In the genomic region with DNA sequence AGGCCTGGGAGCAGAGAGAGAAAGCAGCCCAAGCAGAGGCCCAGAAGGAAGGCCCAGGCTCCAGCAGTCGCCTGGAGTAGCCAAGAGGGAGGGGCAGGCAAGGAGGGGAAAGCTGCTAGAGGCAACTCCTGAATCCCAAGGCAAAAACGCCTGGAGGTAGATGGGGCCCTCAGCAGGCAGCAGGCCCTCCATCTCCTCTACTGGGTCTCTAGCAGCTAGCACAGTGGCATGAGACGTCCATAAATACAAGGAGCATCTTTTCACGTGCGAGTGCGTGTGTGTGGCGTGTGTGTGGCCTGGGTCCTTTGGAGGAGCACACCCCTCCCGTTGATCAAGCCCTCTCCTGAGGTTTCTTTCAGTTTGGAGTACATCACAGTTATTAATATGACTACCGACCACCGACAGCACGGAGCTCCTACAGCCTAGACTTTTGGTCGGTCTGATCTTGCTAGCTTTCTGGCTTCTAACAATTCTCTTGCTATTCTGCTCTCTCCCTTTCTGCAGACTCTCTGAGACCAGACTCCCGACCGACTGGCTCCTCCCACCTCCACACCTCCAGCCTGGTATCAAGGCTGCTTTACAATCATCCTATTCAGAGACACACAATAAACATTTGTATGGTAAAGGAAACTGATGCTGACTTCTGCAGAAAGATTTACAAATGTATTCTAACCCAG, we compare ENCODE assay signal across 8 mouse cellular contexts. TPM values are rescaled to one million over a fixed set of nuclear protein-coding genes. Genes with fewer than 3 reads are reported as not detected.
A peak's percentile ranks its signal among the peaks of the same experiment; 100 is the strongest.
DNase-seq lines count a peak whose midpoint lies in the region; ATAC-seq lines count a peak whose summit lies in the region.

No protein-coding gene starts in this region.

- DNase-seq in kidney, postnatal 25 days, result no peak
- peak; percentile 67 for DNase-seq in ZHBTc4 (ENCODE audit: low read depth, low spot score)
- peak; percentile 38 for DNase-seq in hindbrain, embryonic 10.5 days (ENCODE audit: low spot score)
- DNase-seq in left cerebral cortex, adult 18-20 months (ENCODE audit: low spot score in 2 of 2), result no peak
- DNase-seq in lung, postnatal 36 days, result no peak

- no peaks in the 10 kb centered on the region for H3K9me3 ChIP-seq in kidney, embryonic 14.5 days (ENCODE audit: control insufficient read depth, low read length)
- no peaks in the 10 kb centered on the region for H3K9me3 ChIP-seq in hindbrain, embryonic 10.5 days
- no peaks in the 10 kb centered on the region for H3K9me3 ChIP-seq in midbrain, embryonic 16.5 days (replicated peaks; ENCODE audit: control insufficient read depth, low read length, poor library complexity, severe bottlenecking)

- no peaks in the 10 kb centered on the region for H3K27me3 ChIP-seq in kidney, embryonic 14.5 days (ENCODE audit: control insufficient read depth, insufficient read depth, low read length)
- peaks cover 11% of the 10 kb centered on the region for H3K27me3 ChIP-seq in hindbrain, embryonic 10.5 days (ENCODE audit: insufficient read depth, poor library complexity, severe bottlenecking)
- H3K27me3 ChIP-seq in midbrain, embryonic 16.5 days (ENCODE audit: control insufficient read depth, insufficient read depth, low read depth, low read length), result no peaks in the 10 kb centered on the region

- H3K27ac ChIP-seq in kidney, embryonic 14.5 days (ENCODE audit: low read depth, low read length), result peak overlapping the region; percentile 52; the same call in 1 of the 2 replicates
- H3K27ac ChIP-seq in hindbrain, embryonic 10.5 days, result peak overlapping the region; percentile 87
- H3K27ac ChIP-seq in midbrain, embryonic 16.5 days (ENCODE audit: low read length), result peak overlapping the region; percentile 10; the same call in 1 of the 2 replicates

- H3K4me3 ChIP-seq in kidney, embryonic 14.5 days (ENCODE audit: low read length), result no peak overlapping the region
- peak overlapping the region; percentile 28 for H3K4me3 ChIP-seq in hindbrain, embryonic 10.5 days
- no peak overlapping the region for H3K4me3 ChIP-seq in midbrain, embryonic 16.5 days (ENCODE audit: low read depth, low read length)

- peak overlapping the region; percentile 13 for H3K4me2 ChIP-seq in kidney, embryonic 14.5 days (replicated peaks; ENCODE audit: low read depth, low read length)
- no peak overlapping the region for H3K4me2 ChIP-seq in midbrain, embryonic 16.5 days (ENCODE audit: low read length)

- no peak for ATAC-seq in kidney, embryonic 14.5 days (ENCODE audit: low FRiP score, low TSS enrichment)
- no peak for ATAC-seq in midbrain, embryonic 16.5 days
- ATAC-seq in erythroblast, adult 5-6 weeks (replicated peaks; ENCODE audit: low FRiP score, poor library complexity, severe bottlenecking), result no peak

- peaks cover 37% of the 10 kb centered on the region for H3K4me1 ChIP-seq in kidney, embryonic 14.5 days (ENCODE audit: control insufficient read depth, insufficient read depth, low read length)
- peaks cover 41% of the 10 kb centered on the region for H3K4me1 ChIP-seq in hindbrain, embryonic 10.5 days (replicated peaks)
- peaks cover 14% of the 10 kb centered on the region for H3K4me1 ChIP-seq in midbrain, embryonic 16.5 days (ENCODE audit: control insufficient read depth, insufficient read depth, low read length)

- WGBS in kidney, embryonic 14.5 days, result 10% methylated on average over 14 of the region's 14 CpGs
- WGBS in hindbrain, embryonic 10.5 days, result 5% methylated on average over 14 of the region's 14 CpGs
- WGBS in midbrain, embryonic 16.5 days, result 4% methylated on average over 14 of the region's 14 CpGs

- H3K9ac ChIP-seq in kidney, embryonic 14.5 days (ENCODE audit: low read depth, low read length), result peak overlapping the region; percentile 18
- peak overlapping the region; percentile 2; the same call in 1 of the 2 replicates for H3K9ac ChIP-seq in midbrain, embryonic 16.5 days (ENCODE audit: low read depth, low read length)

- no peaks in the 10 kb centered on the region for H3K36me3 ChIP-seq in kidney, embryonic 14.5 days (ENCODE audit: control insufficient read depth, insufficient read depth, low read length)
- H3K36me3 ChIP-seq in hindbrain, embryonic 10.5 days, result no peaks in the 10 kb centered on the region
- H3K36me3 ChIP-seq in midbrain, embryonic 16.5 days (ENCODE audit: control insufficient read depth, insufficient read depth, low read length), result no peaks in the 10 kb centered on the region

RNA-seq across cellular contexts. Expression of a gene that starts 9.9 kb away (rescaled TPM):
- polyA plus RNA-seq in kidney, embryonic 14.5 days (2014; fragmentation: Nextera tagmentation; extraction: Ambion mirVana), result 320 and 334 TPM in 2 replicates
- 383 and 387 TPM in 2 replicates for polyA plus RNA-seq in hindbrain, embryonic 10.5 days (2016; fragmentation: Nextera tagmentation; extraction: Ambion mirVana)
- polyA plus RNA-seq in midbrain, embryonic 16.5 days (2015; fragmentation: Nextera tagmentation; extraction: Ambion mirVana), result 118 and 132 TPM in 2 replicates
- total RNA-seq in left cerebral cortex, adult 18-20 months (2021), result 10 to 100 TPM; 62.9 to 72.1 TPM
- 25.5 and 41.1 TPM in 2 replicates for total RNA-seq in erythroblast, adult 5-6 weeks (2015; ENCODE audit: low replicate concordance)
- 29.1 and 32.1 TPM in 2 replicates for total RNA-seq in erythroblast, adult 5-6 weeks (2017; ENCODE audit: low replicate concordance)

RNA-seq across cellular contexts. Expression of a gene that starts 16.3 kb away (rescaled TPM):
- 1,720 and 2,039 TPM in 2 replicates for polyA plus RNA-seq in kidney, embryonic 14.5 days (2014; fragmentation: Nextera tagmentation; extraction: Ambion mirVana)
- polyA plus RNA-seq in hindbrain, embryonic 10.5 days (2016; fragmentation: Nextera tagmentation; extraction: Ambion mirVana), result 1,684 and 1,740 TPM in 2 replicates
- 1,084 and 1,126 TPM in 2 replicates for polyA plus RNA-seq in midbrain, embryonic 16.5 days (2015; fragmentation: Nextera tagmentation; extraction: Ambion mirVana)
- 100 to 1,000 TPM; 631 to 705 TPM for total RNA-seq in left cerebral cortex, adult 18-20 months (2021)
- 181 and 187 TPM in 2 replicates for total RNA-seq in erythroblast, adult 5-6 weeks (2015; ENCODE audit: low replicate concordance)
- 61.4 and 103 TPM in 2 replicates for total RNA-seq in erythroblast, adult 5-6 weeks (2017; ENCODE audit: low replicate concordance)

RNA-seq across cellular contexts. Expression of a gene that starts 23.9 kb away (rescaled TPM):
- polyA plus RNA-seq in kidney, embryonic 14.5 days (2014; fragmentation: Nextera tagmentation; extraction: Ambion mirVana), result 35.8 and 36.9 TPM in 2 replicates
- 35.6 and 41.2 TPM in 2 replicates for polyA plus RNA-seq in hindbrain, embryonic 10.5 days (2016; fragmentation: Nextera tagmentation; extraction: Ambion mirVana)
- polyA plus RNA-seq in midbrain, embryonic 16.5 days (2015; fragmentation: Nextera tagmentation; extraction: Ambion mirVana), result 37.8 and 43.5 TPM in 2 replicates
- total RNA-seq in left cerebral cortex, adult 18-20 months (2021), result 10 to 100 TPM; 18.4 to 20.5 TPM
- total RNA-seq in erythroblast, adult 5-6 weeks (2015; ENCODE audit: low replicate concordance), result 15.0 and 18.4 TPM in 2 replicates
- total RNA-seq in erythroblast, adult 5-6 weeks (2017; ENCODE audit: low replicate concordance), result 1.8 and 4.1 TPM in 2 replicates

RNA-seq across cellular contexts. Expression of a gene that starts 23.9 kb away (rescaled TPM):
- 56.2 and 62.2 TPM in 2 replicates for polyA plus RNA-seq in kidney, embryonic 14.5 days (2014; fragmentation: Nextera tagmentation; extraction: Ambion mirVana)
- 56.3 and 57.2 TPM in 2 replicates for polyA plus RNA-seq in hindbrain, embryonic 10.5 days (2016; fragmentation: Nextera tagmentation; extraction: Ambion mirVana)
- 47.9 and 52.6 TPM in 2 replicates for polyA plus RNA-seq in midbrain, embryonic 16.5 days (2015; fragmentation: Nextera tagmentation; extraction: Ambion mirVana)
- total RNA-seq in left cerebral cortex, adult 18-20 months (2021), result 10 to 100 TPM; 26.4 to 27.9 TPM
- 9.6 and 9.8 TPM in 2 replicates for total RNA-seq in erythroblast, adult 5-6 weeks (2015; ENCODE audit: low replicate concordance)
- total RNA-seq in erythroblast, adult 5-6 weeks (2017; ENCODE audit: low replicate concordance), result 2.8 and 7.7 TPM in 2 replicates

RNA-seq across cellular contexts. Expression of a gene that starts 31.7 kb away (rescaled TPM):
- 911 and 1,119 TPM in 2 replicates for polyA plus RNA-seq in kidney, embryonic 14.5 days (2014; fragmentation: Nextera tagmentation; extraction: Ambion mirVana)
- 875 and 1,016 TPM in 2 replicates for polyA plus RNA-seq in hindbrain, embryonic 10.5 days (2016; fragmentation: Nextera tagmentation; extraction: Ambion mirVana)
- polyA plus RNA-seq in midbrain, embryonic 16.5 days (2015; fragmentation: Nextera tagmentation; extraction: Ambion mirVana), result 1,007 and 1,008 TPM in 2 replicates
- 100 to 1,000 TPM; 721 to 781 TPM for total RNA-seq in left cerebral cortex, adult 18-20 months (2021)
- 164 and 167 TPM in 2 replicates for total RNA-seq in erythroblast, adult 5-6 weeks (2015; ENCODE audit: low replicate concordance)
- total RNA-seq in erythroblast, adult 5-6 weeks (2017; ENCODE audit: low replicate concordance), result 24.7 and 54.8 TPM in 2 replicates

Comparison
In these comparisons a context has a peak if more than half of its experiments do, and no peak if none do; other contexts are left out.
1. H3K27ac ChIP-seq: peak in every context shown above with its lines; median percentile 87 in hindbrain, embryonic 10.5 days; 52 in kidney, embryonic 14.5 days; 10 in midbrain, embryonic 16.5 days.
2. DNase-seq: peak in ZHBTc4 (single experiment) and hindbrain, embryonic 10.5 days (single experiment); none in kidney, postnatal 25 days (0 of 2), left cerebral cortex, adult 18-20 months (0 of 2) and lung, postnatal 36 days (single experiment).